29 mouse cellular contexts compared by ENCODE assay signal in the genomic region with DNA sequence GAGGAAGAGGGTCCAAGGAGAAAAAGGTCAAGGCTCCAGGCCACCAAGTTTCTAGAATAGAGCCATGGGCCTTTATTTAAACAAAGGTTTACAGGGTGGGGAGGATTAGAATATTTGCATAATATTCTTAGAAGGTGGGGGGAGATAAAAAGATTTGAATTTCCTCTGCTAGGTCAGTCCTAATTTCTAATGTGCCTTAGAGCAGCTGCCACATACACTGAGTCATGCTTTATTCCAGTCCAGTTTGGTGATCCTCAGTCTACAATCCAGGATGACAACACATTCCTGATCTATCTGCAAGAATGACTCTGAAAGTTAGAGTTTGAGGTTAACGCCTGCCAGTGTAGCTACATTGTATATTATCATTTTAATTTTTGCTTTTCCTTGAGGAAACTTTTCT. TPM values are rescaled to one million over a fixed set of nuclear protein-coding genes. Genes with fewer than 3 reads are reported as not detected.
A peak's percentile ranks its signal among the peaks of the same experiment; 100 is the strongest.
DNase-seq lines count a peak whose midpoint lies in the region; ATAC-seq and TF ChIP-seq lines count a peak whose summit lies in the region.
"Had no signal": no experiment of that assay in that cellular context is flagged by ENCODE, and none has a peak within 500 bp of the region (broad histone marks: within the 10 kb centered on the region; RNA-seq: fewer than 3 reads in every experiment).

No protein-coding gene starts in this region.

- TF ChIP-seq CTCF in ES-Bruce4 (IDR thresholded peaks at IDR 0.05; ENCODE audit: low read depth, low read length), result no peak

- no peak for TF ChIP-seq POLR2A in ES-Bruce4 (IDR thresholded peaks at IDR 0.05; ENCODE audit: insufficient read depth, low read length)
- TF ChIP-seq POLR2A in myocyte (IDR thresholded peaks at IDR 0.05; ENCODE audit: insufficient read length, low read depth), result no peak

- peaks cover 15% of the 10 kb centered on the region for H3K4me1 ChIP-seq in heart, embryonic 16.5 days (ENCODE audit: control insufficient read depth, insufficient read depth, low read length)
- H3K4me1 ChIP-seq in ES-Bruce4 (ENCODE audit: control insufficient read depth, insufficient read depth, low read length), result peaks cover 7% of the 10 kb centered on the region
- peaks cover 20% of the 10 kb centered on the region for H3K4me1 ChIP-seq in hindbrain, embryonic 14.5 days (replicated peaks; ENCODE audit: control insufficient read depth, insufficient read depth, low read length)

- H3ac ChIP-seq in myocyte (ENCODE audit: control insufficient read depth, insufficient read length), result no peak overlapping the region

- H3K79me2 ChIP-seq in myocyte (ENCODE audit: control insufficient read depth, insufficient read depth), result peaks cover 26% of the 10 kb centered on the region

- H3K4me3 ChIP-seq in heart, embryonic 16.5 days (ENCODE audit: low read length), result no peak overlapping the region
- H3K4me3 ChIP-seq in ES-Bruce4 (ENCODE audit: low read depth, low read length), result no peak overlapping the region
- H3K4me3 ChIP-seq in myocyte, result no peak overlapping the region
- no peak overlapping the region for H3K4me3 ChIP-seq in hindbrain, embryonic 14.5 days (replicated peaks; ENCODE audit: low read length)
- H3K4me3 ChIP-seq: hindbrain, embryonic 15.5 days; kidney, embryonic 15.5 days; limb, embryonic 10.5 days; limb, embryonic 15.5 days; liver, embryonic 13.5 days; midbrain, embryonic 15.5 days; neural tube, embryonic 12.5 days had no signal

- peak overlapping the region; percentile 16 for H3K27ac ChIP-seq in heart, embryonic 16.5 days (ENCODE audit: low read length)
- H3K27ac ChIP-seq in ES-Bruce4 (ENCODE audit: insufficient read depth, low read length), result peak overlapping the region; percentile 86
- H3K27ac ChIP-seq in hindbrain, embryonic 14.5 days, result no peak overlapping the region
- H3K27ac ChIP-seq: hindbrain, embryonic 15.5 days; kidney, embryonic 15.5 days; limb, embryonic 10.5 days; liver, embryonic 13.5 days; midbrain, embryonic 15.5 days; neural tube, embryonic 12.5 days had no signal

- H3K9ac ChIP-seq in heart, embryonic 16.5 days (ENCODE audit: low read length), result no peak overlapping the region
- H3K9ac ChIP-seq in ES-Bruce4 (ENCODE audit: low read depth, poor library complexity, severe bottlenecking), result peak overlapping the region; percentile 90
- H3K9ac ChIP-seq in hindbrain, embryonic 14.5 days, result no peak overlapping the region
- H3K9ac ChIP-seq: hindbrain, embryonic 15.5 days; kidney, embryonic 15.5 days; limb, embryonic 15.5 days; liver, embryonic 13.5 days; midbrain, embryonic 15.5 days; neural tube, embryonic 12.5 days had no signal

- no peaks in the 10 kb centered on the region for H3K36me3 ChIP-seq in heart, embryonic 16.5 days (ENCODE audit: control insufficient read depth, insufficient read depth)
- peaks cover 9% of the 10 kb centered on the region for H3K36me3 ChIP-seq in ES-Bruce4 (ENCODE audit: control insufficient read depth, insufficient read depth, low read length, poor library complexity, severe bottlenecking)
- no peaks in the 10 kb centered on the region for H3K36me3 ChIP-seq in myocyte (ENCODE audit: control insufficient read depth, insufficient read depth)
- H3K36me3 ChIP-seq in hindbrain, embryonic 14.5 days (replicated peaks; ENCODE audit: control insufficient read depth, insufficient read depth), result no peaks in the 10 kb centered on the region
- H3K36me3 ChIP-seq: hindbrain, embryonic 15.5 days; kidney, embryonic 15.5 days; limb, embryonic 10.5 days; limb, embryonic 15.5 days; liver, embryonic 13.5 days; midbrain, embryonic 15.5 days; neural tube, embryonic 12.5 days had no signal

- DNase-seq in heart, postnatal 4 days, result no peak
- DNase-seq in left cerebral cortex, adult 18-20 months (ENCODE audit: low spot score in 2 of 2), result no peak
- no peak for DNase-seq in thymus, postnatal 4 days
- DNase-seq in hindbrain, embryonic 14.5 days (ENCODE audit: low spot score), result no peak
- DNase-seq: adrenal gland, adult 2 months; adrenal gland, postnatal 36 days; B cell, adult 2 months; cerebellum, adult 18-20 months; cerebellum, postnatal 10 days; gastrocnemius, postnatal 25 days; heart, adult 18-20 months; kidney, adult 11 months; kidney, postnatal 25 days; liver, embryonic 13.5 days; lung, adult 18-20 months; lung, postnatal 4 days; thymus, postnatal 14 days had no signal

- H3K9me3 ChIP-seq in heart, embryonic 16.5 days (replicated peaks; ENCODE audit: control insufficient read depth, low read length), result no peaks in the 10 kb centered on the region
- H3K9me3 ChIP-seq in ES-Bruce4 (replicated peaks; ENCODE audit: control insufficient read depth, insufficient read depth, low read length, poor library complexity, severe bottlenecking), result no peaks in the 10 kb centered on the region
- no peaks in the 10 kb centered on the region for H3K9me3 ChIP-seq in hindbrain, embryonic 14.5 days (ENCODE audit: control insufficient read depth, low read length)
- H3K9me3 ChIP-seq: hindbrain, embryonic 15.5 days; kidney, embryonic 15.5 days; limb, embryonic 10.5 days; limb, embryonic 15.5 days; liver, embryonic 13.5 days; midbrain, embryonic 15.5 days; neural tube, embryonic 12.5 days had no signal

- ATAC-seq in heart, embryonic 16.5 days (replicated peaks; ENCODE audit: extremely low read depth, insufficient read depth, low FRiP score), result no peak
- no peak for ATAC-seq in hindbrain, embryonic 14.5 days (ENCODE audit: low FRiP score)
- ATAC-seq: forebrain, embryonic 14.5 days; lung, postnatal 0 days; midbrain, embryonic 15.5 days had no signal

- H3K4me2 ChIP-seq in heart, embryonic 16.5 days (ENCODE audit: low read depth, low read length), result no peak overlapping the region
- peak overlapping the region; percentile 80 for H3K4me2 ChIP-seq in myocyte (ENCODE audit: low read depth)
- no peak overlapping the region for H3K4me2 ChIP-seq in hindbrain, embryonic 14.5 days (replicated peaks)
- H3K4me2 ChIP-seq: heart, embryonic 11.5 days; hindbrain, embryonic 15.5 days; kidney, embryonic 15.5 days; liver, embryonic 13.5 days; midbrain, embryonic 15.5 days; neural tube, embryonic 12.5 days had no signal

- TF ChIP-seq EP300 in ES-Bruce4 (IDR thresholded peaks at IDR 0.05; ENCODE audit: insufficient read depth, low read depth, low read length), result no peak

- H3K27me3 ChIP-seq in heart, embryonic 16.5 days (ENCODE audit: control insufficient read depth, insufficient read depth, low read length), result no peaks in the 10 kb centered on the region
- no peaks in the 10 kb centered on the region for H3K27me3 ChIP-seq in ES-Bruce4 (ENCODE audit: control insufficient read depth, insufficient read depth, low read length, poor library complexity, severe bottlenecking)
- H3K27me3 ChIP-seq in myocyte (ENCODE audit: control insufficient read depth, insufficient read depth, insufficient read length), result no peaks in the 10 kb centered on the region
- no peaks in the 10 kb centered on the region for H3K27me3 ChIP-seq in hindbrain, embryonic 14.5 days (ENCODE audit: control insufficient read depth, insufficient read depth, low read length)
- H3K27me3 ChIP-seq: hindbrain, embryonic 15.5 days; kidney, embryonic 15.5 days; limb, embryonic 15.5 days; liver, embryonic 13.5 days; midbrain, embryonic 15.5 days; neural tube, embryonic 12.5 days had no signal

- 76% methylated on average over 1 of the region's 1 CpGs for WGBS in heart, embryonic 16.5 days
- 95% methylated on average over 1 of the region's 1 CpGs for WGBS in hindbrain, embryonic 14.5 days

TF ChIP-seq in myocyte, 11 proteins besides CTCF, POLR2A, EP300 and RAD21:
- TF ChIP-seq MYOD1 (IDR thresholded peaks at IDR 0.05; ENCODE audit: control insufficient read depth in 1 of 3, insufficient read length in 2 of 3, low read depth in 2 of 3) (peak; percentile 46 to 67 (median 49)), CEBPB (IDR thresholded peaks at IDR 0.05; ENCODE audit: insufficient read depth, poor library complexity, severe bottlenecking) (0 out of 2 replicates have a peak, but pooled peaks have one; percentile 42), REST (IDR thresholded peaks at IDR 0.05; ENCODE audit: insufficient read depth, insufficient read length) (no peak), MAX (IDR thresholded peaks at IDR 0.05; ENCODE audit: low read depth) (no peak), MYOG (IDR thresholded peaks at IDR 0.05; ENCODE audit: control insufficient read depth in 1 of 3, insufficient read depth in 1 of 3, insufficient read length in 2 of 3, low read depth in 2 of 3) (peak in 1 of 3 experiments; percentile 75), TCF12 (IDR thresholded peaks at IDR 0.05; ENCODE audit: insufficient read depth, poor library complexity, severe bottlenecking) (no peak)

RNA-seq across cellular contexts. Expression of a gene that starts 0.8 kb away (rescaled TPM):
- 6.7 and 9.0 TPM in 2 replicates for polyA plus RNA-seq in heart, embryonic 16.5 days (2015; fragmentation: Nextera tagmentation; extraction: Ambion mirVana)
- 10 to 100 TPM; 49.0 to 49.1 TPM for total RNA-seq in heart, postnatal 4 days (2021)
- 91.8 and 93.7 TPM in 2 replicates for polyA plus RNA-seq in ES-Bruce4 (2011; ENCODE audit: insufficient read depth, insufficient read length, low read depth, missing spikeins)
- polyA plus RNA-seq in myocyte (2012; fragmentation: generic; extraction: Trizol), result 18.7 TPM
- 10 to 100 TPM; 67.3 to 69.2 TPM for total RNA-seq in left cerebral cortex, adult 18-20 months (2021)
- 10.6 and 11.3 TPM in 2 replicates for polyA plus RNA-seq in hindbrain, embryonic 14.5 days (2014; fragmentation: Nextera tagmentation; extraction: Ambion mirVana)
